Mouse (Mus musculus) megakaryocyte, adult 5-6 weeks (primary cell): Measurements from ENCODE around the gene Syce3. TPM values are rescaled to one million over a fixed set of nuclear protein-coding genes. Genes with fewer than 3 reads are reported as not detected.
"Not testable (repeated sequence)": the region's sequence is repeated elsewhere in the genome, so short reads cannot be mapped to it uniquely, and the experiment has no call there.

Source experiments
- ATAC-seq: 2 replicates; pipeline ENCODE4 v1.8.0; 2016; ENCODE audit warnings: mild to moderate bottlenecking, inconsistent platforms; ENCODE audit not compliant: poor library complexity, severe bottlenecking
- total RNA-seq, 2 experiments: library from RNA; stranded (forward) in 1 of 2; stranded (reverse) in 1 of 2; fragments of 153-499, 151-499 nt in 1 of 2; fragments of 221-1000, 200-1000 nt in 1 of 2; gene quantifications; 2 replicates each; pipeline versions ENCODE4 v1.2.3 to v1.2.4; 2015 to 2017

Gene Syce3
- total RNA-seq (2015) (not detected in 2 replicates), total RNA-seq (2017) (not detected in 2 replicates)

DNA sequence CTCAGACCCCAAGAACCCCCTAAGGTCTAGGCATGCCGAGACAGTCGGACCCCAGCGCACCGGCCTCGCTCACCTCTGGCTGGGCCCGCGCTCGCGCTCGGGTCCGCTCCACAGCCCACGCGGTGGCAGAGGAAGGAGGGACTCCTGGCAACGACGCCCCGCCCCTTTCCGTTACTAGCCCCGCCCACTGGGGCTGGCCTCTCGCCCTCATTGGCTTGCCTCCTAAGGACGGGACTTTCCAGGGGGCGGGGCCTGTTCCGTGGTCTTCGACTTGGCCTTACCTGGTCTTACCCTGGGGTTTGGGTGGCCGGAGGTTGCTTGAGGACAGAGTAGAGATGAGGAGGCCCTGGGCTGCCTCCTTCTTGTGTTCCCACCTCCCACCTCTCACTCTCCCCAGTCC, at the start of gene Syce3:
Syce3 (minus strand) TSS at position 386 of the 400 bp plus-strand sequence.
- no peak for ATAC-seq

DNA sequence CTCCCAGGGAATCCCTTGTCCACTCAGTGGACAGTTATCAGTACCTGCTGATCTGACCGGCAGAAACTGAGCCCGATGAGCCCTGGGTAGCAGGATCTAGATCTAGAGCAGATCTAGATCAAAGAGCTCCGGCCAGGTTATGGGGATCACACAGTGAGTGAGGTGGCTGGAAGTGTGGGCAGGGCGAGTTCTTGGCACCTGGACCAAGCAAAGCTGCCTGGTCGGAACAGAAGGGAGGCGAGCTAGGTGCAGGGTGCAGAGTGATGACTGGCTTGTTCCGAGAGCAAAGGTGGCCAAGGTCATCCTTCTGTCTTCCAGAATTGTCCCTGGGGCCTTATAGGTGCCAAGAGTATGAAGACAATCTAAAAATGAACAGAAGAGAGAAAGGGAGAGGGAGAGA, 49.5 kb upstream of the Syce3 start:
- no peak for ATAC-seq

DNA sequence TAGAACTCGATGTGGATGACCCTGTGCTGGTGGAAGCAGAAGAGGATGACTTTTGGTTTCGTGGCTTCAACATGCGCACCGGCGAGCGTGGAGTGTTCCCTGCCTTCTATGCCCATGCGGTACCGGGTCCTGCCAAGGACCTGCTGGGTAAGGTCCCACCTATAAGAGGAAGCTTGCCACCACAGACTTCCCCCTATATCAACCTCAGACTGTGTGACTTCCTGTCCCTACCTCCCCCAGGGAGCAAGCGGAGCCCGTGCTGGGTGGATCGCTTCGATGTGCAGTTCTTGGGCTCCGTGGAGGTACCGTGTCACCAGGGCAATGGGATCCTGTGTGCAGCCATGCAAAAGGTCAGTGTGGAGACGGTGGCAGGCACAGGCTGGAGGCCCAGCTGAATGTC, 48.6 kb upstream of the Syce3 start:
- ATAC-seq = peak; percentile 66

DNA sequence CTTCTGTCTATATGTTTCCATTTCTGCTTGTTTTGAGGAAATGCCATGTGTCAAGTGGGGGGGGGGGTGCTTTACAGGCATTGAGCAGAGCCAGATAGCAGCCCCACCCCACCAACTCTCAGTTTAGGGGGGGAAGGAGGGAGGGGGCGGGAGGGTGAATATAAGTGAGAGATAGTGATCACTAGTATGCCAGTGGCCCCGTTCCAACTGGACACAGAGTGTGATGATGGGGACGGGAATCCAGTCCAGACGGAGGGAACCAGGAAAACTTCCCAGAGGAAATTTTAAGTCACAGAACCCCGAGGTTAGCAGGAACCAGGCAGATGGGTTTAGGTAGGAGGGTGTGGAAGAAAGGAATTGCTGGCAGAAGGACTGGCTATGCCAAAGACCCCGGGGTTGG, 45.3 kb upstream of the Syce3 start:
- no peak for ATAC-seq

DNA sequence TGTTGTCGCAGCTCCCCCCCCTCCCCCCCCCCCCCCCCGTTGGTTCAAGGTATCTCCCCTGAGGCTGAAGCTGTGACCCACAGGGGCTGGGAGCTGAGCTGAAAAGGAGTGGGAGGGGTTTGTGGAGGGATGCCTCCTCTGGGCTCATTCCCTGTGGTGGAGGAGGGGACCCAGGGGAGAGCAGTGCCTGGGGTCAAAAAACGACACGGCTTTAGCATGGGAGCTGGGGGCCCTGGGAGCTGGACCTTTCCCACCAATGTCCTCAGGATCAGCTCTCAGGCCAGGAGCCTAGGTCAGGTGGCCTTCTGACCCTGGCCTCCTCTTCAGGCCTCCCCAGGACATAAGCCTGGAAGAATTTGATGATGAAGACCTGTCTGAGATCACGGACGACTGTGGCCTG, 44.6 kb upstream of the Syce3 start:
- no peak for ATAC-seq

DNA sequence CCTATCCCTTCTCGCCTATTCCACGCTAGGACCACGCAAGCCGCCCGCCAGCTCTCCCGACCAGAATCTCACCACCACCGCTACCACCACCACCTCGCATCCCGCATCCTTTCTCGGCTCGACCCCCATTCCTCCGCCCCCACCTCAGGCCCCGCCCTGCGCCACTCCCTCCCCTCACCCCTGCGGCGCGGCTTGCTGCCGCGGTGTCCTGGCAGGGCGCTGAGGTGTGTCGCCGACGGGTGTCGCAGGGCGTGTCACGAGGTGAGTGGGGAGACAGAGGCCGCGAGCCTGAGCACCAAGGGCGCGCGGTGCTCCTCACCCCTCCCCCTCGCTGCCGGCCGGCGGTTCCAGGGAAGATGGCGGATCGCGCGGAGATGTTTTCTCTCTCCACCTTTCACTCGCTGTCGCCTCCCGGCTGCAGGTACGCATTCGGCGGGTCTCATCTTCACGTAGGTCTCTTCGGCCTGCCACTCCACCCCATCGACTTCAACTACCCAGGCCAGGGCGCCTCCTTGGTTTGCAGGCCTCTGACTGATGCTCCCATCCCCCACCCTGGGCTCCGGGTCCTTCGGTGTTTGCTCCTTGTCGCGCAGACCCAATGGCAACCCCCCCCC, 43.7 kb upstream of the Syce3 start, which contains the start of gene Mapk8ip2:
Mapk8ip2 (plus strand) TSS at position 49 of the 614 bp plus-strand sequence.
- ATAC-seq = no peak

DNA sequence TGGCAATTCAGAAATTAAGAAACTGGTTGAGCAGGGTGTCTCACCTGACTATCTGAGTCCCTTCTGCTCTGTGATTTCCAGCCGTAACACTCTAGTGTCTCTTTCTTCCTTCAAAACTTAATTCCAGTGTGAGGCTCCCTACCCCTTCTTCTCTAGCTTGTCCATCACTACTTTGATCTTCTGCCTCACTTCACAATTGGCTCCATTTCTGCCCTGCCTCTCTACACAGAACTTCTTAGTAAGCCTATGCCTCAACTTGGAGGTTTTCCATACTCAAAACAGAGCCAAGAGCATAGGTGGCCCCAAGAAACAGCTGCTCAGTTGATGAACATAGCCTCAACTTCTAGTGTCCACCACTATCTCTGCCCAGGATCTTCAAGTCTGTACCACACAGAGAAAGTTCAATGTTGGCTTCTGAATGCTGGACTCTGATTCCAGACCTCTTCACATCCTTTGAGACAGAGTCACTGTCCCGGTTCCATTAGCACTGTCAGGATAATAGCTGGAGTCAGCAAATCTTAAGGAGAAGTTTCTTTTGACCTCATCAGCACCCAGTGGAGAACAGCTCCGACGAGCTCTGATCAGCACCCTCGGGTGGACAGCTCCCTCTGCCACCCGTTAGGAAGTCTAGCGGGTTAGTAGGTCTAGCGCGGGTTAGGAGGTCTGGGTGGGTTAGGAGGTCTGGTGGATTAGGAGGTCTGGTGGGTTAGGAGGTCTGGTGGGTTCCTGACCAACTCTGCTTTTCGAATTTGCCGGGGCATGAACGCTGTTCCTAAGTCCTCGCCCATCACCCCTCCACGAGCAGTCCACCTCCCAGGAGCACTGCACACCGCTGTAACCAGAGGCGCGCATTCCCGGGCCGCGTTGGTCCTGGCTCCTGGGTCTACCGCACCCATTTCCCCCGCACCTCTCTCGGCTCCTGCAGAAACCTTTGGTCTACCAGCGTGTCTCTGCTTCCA, 42.9 kb upstream of the Syce3 start:
- ATAC-seq = peak; percentile 72

DNA sequence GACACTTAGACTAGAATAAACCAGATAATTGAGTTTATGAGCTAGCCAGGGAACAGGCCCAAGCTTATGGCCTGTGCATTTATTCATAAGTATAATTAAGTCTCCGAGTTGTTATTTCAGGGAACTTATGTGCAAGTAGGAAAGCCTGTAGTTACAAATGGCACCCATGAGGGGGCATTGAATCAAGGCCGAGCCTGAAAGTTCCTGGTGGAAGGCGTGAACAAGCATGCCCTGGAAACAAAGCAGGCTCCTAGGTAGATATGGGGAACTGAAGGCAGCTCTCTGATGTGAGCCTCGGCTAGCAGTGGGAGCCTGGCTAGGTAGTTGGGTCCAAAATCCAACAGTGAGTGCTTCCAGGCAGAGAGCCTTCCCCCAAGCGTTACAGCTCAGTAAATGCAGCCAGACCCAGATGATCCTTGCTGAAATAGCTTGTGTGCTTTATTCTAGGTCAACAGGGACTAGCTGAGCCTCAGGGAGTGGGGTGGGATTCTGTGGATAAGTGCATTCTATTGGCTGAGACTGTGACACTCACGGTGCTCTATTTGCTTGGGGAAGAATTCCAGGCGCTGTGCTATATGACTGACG, 32.3 kb upstream of the Syce3 start:
- ATAC-seq = no peak

DNA sequence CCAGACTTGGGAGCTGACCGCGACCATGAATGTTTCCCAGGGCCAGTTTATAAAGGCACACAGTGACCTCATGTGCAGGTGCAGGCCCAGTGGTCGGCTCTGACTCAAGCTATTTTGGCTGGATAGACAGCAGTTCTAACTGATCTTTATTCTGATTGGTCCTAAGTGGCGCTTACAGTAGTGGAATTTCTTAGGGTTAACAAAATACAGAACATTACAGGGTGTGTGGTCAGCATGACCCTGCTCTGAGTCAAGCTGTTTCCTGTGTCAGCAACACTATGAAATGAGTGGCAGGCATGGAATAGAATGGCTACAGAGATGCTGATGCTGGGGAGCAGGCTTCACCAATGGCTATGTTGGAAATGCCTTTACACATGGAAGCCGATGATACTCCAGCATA, 25.6 kb upstream of the Syce3 start:
- ATAC-seq = no peak

DNA sequence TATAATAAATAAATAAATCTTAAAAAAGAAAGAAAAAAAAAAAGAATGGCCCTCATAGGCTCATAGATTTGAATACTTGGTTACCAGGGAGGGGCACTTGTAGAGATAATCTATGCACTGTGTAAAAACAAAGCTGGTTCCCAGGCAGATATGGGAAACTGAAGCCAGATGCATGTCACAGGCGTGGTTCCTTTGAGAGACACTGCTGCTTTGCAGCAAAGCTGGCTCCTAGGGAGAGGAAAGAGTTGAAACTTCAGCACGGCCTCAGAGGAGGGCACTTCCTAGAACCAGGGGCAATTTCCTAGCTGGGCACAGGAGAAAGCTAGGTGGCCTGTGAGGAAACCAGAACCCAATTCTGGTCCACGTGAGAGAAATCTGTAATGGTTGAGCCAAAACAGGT, 23.8 kb upstream of the Syce3 start:
- no peak for ATAC-seq

DNA sequence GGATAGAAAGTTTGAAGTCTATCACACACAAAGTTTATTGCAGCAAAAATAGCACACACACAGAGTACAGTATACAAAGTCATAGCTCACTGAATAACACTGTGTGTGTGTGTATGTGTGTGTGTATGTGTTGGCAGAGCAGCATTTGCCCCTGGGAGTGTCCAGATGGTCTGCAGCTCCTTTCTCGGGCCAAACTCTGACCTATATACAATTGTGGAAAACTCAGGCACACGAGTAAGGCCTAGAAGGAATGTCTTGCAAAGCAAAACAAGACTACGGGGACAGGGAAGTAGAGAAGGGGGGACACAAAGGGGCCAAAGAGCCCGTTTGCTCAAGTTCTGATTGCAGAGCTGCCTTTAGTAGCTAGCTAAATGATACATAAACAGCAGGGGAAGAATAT, 22.6 kb upstream of the Syce3 start:
- no peak for ATAC-seq

DNA sequence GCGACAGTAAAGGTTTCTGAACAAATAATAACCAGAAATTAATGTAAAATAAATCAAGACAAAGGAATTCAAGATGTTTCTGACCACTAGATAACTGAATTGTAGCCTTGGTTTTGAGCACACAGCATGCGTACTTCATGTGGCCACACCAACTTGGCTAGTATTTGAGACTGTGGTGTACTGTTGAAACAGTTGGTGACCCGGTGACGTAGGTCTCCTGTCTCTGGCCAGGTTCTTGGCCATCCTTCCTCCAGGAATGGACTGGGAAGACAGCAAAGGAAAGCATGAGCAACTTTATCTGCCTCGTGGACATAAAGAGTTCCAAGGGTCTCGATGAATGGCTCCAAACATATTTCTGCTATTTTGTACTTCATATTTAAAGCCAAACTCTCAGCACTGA, 21.5 kb upstream of the Syce3 start:
- no peak for ATAC-seq

DNA sequence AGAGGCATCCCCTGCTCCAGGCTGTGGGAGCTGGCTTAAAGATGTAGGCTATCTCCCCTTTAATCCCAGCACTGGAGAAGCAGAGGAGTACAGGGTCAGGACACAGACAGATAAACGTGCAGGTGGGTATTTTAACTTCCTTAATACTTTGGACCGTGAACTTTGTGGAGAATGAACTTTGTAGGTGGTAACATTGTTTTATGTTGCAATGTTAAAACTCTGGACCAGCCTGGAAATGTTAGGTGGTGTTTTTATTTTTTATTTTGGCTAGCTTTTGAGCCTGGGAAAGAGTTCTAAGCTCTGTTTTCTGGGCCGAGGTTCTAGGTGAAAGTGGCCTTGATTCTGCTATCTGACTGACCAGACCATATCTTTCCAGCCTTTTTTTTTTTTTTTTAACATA, 21.0 kb upstream of the Syce3 start:
- no peak for ATAC-seq

DNA sequence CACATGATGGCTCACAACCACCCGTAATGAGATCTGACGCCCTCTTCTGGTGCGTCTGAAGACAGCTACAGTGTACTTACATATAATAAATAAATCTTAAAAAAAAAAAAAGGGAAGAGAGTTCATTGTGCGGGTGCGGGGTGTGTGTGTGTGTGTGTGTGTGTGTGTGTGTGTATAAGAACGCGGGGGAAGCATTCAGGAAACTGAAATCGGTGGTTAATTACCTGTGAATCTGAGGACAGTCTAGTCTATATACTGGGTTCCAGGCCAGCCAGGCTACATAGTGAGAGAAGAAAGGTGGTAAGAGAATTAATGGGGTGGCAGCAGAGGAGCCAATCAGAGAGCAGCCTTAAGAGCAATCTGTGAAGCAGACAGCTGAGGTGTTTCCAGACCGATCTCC, 20.5 kb upstream of the Syce3 start:
- not testable (repeated sequence) for ATAC-seq

DNA sequence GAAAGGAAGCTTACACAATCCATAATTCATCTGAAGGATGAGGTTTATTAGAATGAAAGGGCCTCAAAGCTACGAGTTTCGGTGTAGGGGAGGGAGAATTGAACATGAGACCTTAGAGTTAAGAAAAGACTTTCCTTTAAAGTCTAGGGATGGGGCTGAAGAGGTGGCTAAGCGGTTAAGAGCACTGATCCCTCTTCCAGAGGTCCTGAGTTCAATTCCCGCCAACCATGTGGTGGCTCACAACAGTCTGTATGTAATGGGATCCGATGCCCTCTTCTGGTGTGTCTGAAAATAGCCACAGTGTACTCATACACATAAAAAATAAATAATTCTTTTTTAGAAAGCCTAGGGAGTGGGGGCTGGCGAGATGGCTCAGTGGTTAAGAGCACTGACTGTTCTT, 20.0 kb upstream of the Syce3 start:
- ATAC-seq = no peak

DNA sequence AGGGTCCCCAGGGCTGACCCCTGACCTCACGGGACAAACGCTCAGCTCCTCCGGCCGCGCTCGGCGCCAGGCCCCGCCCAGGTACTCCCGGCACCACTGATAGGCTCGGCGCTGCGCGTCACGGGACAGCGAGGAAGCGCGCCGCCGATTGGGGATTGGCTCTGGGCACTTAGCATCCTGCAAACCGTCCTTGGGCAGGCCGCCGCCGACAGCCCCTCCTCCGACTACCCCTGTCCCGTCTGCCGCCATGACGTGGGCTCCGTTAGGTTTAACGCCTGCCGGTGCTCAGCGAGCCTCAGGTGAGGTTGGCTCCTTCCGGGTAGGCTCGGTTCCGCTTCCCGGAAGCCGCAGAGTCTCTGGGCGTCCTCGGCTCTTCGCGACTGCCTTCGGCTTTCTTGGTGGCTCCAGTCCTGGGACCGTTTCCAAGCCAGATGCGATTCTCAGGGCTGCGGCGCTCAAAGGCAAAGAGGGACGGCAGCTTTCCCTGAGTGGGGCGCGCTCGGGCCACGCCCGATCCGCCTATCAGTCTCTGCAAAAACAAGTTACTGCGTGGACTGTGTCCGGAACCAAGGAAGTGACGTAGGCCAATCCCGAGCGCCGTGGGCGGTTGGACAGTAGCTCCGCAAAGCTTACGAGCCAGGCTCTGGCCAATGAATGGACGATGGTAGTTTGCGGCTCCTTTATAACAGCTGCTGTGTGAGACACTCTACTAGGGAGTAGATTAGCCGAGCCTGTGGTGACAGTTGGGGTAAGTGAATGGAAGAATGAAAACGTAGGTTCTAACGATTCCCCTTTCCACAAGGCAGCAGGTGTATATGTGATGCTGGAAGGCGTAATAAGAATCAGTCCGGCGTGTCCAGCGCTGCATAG, 19.3 kb upstream of the Syce3 start, which contains the start of the genes C730034F03Rik, Gm44502 and Chkb:
C730034F03Rik (plus strand) TSS at position 238 of the 870 bp plus-strand sequence.
Gm44502 (minus strand) TSS at position 345 of the 870 bp plus-strand sequence.
Chkb (minus strand) TSS at position 557 of the 870 bp plus-strand sequence.
- ATAC-seq = peak; percentile 87

DNA sequence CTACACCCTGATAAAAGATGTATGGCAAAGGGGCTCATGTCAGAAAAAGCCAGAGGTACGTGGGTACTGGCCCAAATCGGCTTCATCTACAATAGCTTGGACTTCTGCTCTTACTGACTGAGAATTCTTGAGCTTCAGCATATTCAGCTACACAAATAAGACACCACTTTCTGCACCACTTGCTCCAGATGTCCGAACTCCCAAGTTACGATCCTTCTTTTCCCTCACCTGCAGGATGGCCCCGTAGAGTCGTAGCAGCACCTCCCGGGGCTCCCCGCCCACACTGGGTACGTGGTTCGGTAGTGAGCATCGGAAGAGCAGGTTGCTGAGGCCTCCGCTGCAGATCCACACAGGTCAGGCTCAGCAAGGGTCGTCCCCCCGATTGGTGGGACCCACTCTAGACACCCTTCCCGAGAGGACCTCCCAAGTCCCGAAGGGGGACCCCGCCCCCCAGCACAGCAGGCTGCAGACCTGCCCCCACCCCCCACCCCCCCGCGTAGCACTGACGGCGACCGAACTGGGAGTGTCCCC, 18.6 kb upstream of the Syce3 start:
- no peak for ATAC-seq

DNA sequence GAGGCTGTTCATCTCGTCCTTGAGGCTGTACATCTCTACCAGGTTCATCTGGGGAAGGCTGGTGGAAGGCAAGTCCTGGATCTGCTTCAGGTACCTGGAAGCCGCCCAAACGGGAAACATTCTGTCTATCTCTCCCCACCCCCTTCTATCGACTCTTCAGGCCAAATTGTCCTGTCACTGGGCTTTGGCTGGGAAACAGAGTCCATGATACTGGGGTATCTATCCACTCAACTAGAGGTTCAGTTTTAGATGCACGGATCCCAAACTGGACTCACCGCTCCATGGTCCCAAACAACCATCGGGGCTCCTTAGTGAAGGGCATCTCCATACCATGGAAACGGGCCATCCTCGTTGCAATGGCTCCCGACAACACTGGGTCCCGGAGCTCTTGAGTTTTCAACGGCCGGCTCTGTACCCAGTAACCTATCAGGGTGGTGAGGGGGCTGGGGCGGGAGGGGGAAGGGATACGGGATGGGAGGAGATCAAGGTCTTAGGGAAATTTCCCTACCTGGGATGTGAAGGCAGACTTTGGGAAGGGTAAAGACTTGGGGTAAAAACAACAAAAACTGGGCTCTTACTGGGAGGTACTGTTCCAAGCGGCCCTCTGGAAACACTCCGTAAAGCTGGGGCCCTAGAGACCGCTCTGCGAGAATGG, 18.0 kb upstream of the Syce3 start:
- no peak for ATAC-seq

DNA sequence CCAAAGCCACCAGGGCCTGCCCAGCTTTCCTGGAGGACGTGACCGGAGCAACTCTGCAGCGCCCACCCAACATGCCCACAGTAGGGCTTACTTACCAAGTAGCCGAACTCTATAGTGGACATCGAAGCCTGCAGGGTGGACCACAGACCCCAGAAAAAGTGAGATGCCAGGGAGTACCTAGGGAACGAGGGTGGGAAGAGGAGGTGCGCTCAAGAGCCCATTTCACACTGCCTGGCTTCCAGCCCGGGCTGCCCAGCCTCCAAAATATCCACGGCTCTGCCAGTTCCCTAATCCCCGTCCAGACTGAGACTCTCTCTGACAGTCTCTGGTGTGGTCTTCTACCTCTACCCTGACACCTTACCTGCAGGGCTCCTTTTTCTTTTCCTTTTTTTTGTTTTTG, 16.4 kb upstream of the Syce3 start:
- ATAC-seq = no peak

DNA sequence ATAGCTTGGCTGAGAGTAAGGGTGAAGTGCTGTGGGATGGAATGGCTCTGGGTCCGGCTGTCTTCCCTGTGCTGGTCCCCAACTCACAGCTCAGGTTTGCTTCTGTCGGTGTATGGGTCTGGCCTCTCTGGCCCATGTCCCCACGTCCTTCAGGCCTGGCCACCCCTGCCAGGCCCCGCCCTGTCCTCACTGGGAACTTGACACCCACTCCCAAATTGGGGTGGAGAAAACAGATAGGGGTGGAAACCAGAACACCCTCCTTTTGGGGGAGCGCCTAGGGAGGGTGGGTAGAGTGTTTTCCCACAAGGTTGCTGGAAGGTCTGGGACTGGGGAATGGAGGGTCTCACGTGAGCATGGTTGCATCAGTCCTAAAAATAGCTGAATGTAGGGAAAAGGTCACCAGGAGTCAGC, 15.4 kb upstream of the Syce3 start, which contains the start of gene Cpt1b:
Cpt1b (minus strand) TSS at position 153 of the 411 bp plus-strand sequence.
- ATAC-seq = no peak
